Mouse (Mus musculus) neural tube, embryonic 13.5 days (tissue): Measurements from ENCODE around the gene Cux1. TPM values are rescaled to one million over a fixed set of nuclear protein-coding genes. Genes with fewer than 3 reads are reported as not detected.

ENCODE experiments used
- ATAC-seq: fragments of 200-750 bp; cut with Nextera tagmentation; 2 replicates; pipeline ENCODE4 v1.8.0; 2017; ENCODE audit warnings: low read depth, mild to moderate bottlenecking, moderate TSS enrichment, moderate library complexity
- H3K27ac ChIP-seq: fragments of 300-500 bp; sonication (generic); replicated peaks from 2 replicates; pipeline ENCODE4 v1.5.1; 2015; ENCODE audit warnings: moderate library complexity, mild to moderate bottlenecking, inconsistent platforms
- H3K27me3 ChIP-seq: fragments of 300-500 bp; sonication (generic); 2 replicates; pipeline ENCODE4 v1.6.1; 2015; ENCODE audit warnings: mild to moderate bottlenecking, inconsistent platforms
- H3K36me3 ChIP-seq: fragments of 300-500 bp; sonication (generic); 2 replicates; pipeline ENCODE4 v1.6.1; 2015; ENCODE audit warnings: mild to moderate bottlenecking, inconsistent platforms
- H3K4me1 ChIP-seq: fragments of 300-500 bp; sonication (generic); replicated peaks from 2 replicates; pipeline ENCODE4 v1.6.1; 2015; ENCODE audit warnings: inconsistent platforms
- H3K4me2 ChIP-seq: fragments of 300-500 bp; sonication (generic); 2 replicates; pipeline ENCODE4 v1.6.1; 2015; ENCODE audit warnings: inconsistent platforms, mild to moderate bottlenecking, moderate library complexity
- H3K4me3 ChIP-seq: fragments of 300-500 bp; sonication (generic); 2 replicates; pipeline ENCODE4 v1.5.1; 2015; ENCODE audit warnings: mild to moderate bottlenecking, inconsistent platforms
- H3K9ac ChIP-seq: fragments of 300-500 bp; sonication (generic); 2 replicates; pipeline ENCODE4 v1.6.1; 2015; ENCODE audit warnings: moderate library complexity, mild to moderate bottlenecking, inconsistent platforms
- H3K9me3 ChIP-seq: fragments of 300-500 bp; sonication (generic); 2 replicates; pipeline ENCODE4 v1.6.1; 2016; ENCODE audit warnings: inconsistent platforms
- whole genome bisulfite sequencing: fragments of 180-500 bp; shearing (Covaris S2); methylation state at CpG from one replicate; pipeline ENCODE4 v1.1.7; 2015; 5-methylcytosine and 5-hydroxymethylcytosine counted together
- polyA plus RNA-seq: library from polyadenylated mRNA; unstranded; fragments of >200 nt; fragmentation: Nextera tagmentation; extraction: Ambion mirVana; gene quantifications from 2 replicates; pipeline ENCODE4 v1.2.1, GENCODE M21; 2015

Cux1 gene
- polyA plus RNA-seq, 1 experiment from 2014 or later, result 93.9 TPM

DNA sequence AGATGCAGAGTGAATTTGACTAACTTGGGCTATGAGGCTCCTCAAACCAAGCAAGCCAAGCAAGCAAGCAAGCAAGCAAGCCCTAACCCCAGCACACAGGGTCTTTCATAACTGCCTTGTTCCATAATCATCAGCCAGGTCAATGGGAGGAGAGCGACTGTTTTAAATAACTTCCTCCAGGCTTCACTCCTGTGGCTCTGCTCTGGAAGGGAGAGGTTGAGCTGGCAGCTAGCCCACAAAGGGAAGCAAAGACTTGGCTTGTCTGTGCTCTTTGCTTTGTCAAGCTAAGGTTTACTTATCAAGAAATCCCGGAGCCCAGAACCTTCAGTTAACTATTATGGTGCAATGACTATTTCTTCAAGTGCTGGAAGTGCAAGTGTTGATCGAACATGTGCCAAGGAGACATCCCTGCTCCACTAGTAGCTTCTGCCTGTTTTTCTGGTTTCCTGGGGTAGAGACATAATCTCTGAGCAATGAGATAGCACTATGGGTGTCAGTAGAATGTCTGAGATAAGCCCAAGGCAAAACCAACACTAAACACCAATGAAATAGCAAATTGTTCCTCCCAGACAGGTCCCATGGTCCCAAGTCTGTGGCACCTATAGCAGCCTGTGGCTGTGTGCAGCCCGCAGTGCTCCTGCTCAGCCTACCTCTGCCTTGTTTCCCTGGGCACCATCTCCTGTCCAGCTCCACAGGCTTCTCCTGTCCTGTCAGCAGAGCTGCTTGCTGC is 230.3 kb downstream of the Cux1 start:
- H3K27me3 ChIP-seq, result no peaks in the 10 kb centered on the region
- H3K9me3 ChIP-seq, result no peaks in the 10 kb centered on the region
- H3K36me3 ChIP-seq, result peaks cover 53% of the 10 kb centered on the region
- H3K9ac ChIP-seq, result no peak overlapping the region
- H3K27ac ChIP-seq, result no peak overlapping the region
- no peak for ATAC-seq
- no peak overlapping the region for H3K4me3 ChIP-seq
- H3K4me2 ChIP-seq, result no peak overlapping the region
- WGBS, result 91% methylated on average over 4 of the region's 4 CpGs
- H3K4me1 ChIP-seq, result peaks cover 16% of the 10 kb centered on the region

DNA sequence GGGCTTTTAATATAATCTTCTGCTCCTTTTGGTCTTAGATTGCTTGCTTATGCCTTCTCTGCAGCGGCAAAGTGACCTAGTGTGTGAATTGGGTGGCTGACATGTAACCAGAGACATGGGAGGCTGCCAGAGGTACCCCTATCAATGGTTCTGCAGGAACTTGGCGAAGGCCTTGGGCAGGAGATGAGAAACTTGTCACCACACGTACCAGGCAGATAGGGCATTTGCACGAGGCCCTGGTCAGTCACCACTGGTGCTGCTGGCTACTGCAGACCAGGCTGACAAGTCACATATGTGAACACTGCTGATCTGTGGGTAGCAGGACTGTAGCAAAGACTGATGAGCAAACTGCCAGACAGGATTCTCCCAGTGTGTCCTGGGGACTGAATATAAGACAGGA is 231.6 kb downstream of the Cux1 start:
- no peak overlapping the region for H3K9ac ChIP-seq
- WGBS, result 97% methylated on average over 4 of the region's 4 CpGs
- H3K9me3 ChIP-seq, result no peaks in the 10 kb centered on the region
- no peak for ATAC-seq
- peaks cover 19% of the 10 kb centered on the region for H3K4me1 ChIP-seq
- H3K36me3 ChIP-seq, result peaks cover 53% of the 10 kb centered on the region
- H3K4me3 ChIP-seq, result no peak overlapping the region
- no peak overlapping the region for H3K27ac ChIP-seq
- H3K4me2 ChIP-seq, result no peak overlapping the region
- no peaks in the 10 kb centered on the region for H3K27me3 ChIP-seq

DNA sequence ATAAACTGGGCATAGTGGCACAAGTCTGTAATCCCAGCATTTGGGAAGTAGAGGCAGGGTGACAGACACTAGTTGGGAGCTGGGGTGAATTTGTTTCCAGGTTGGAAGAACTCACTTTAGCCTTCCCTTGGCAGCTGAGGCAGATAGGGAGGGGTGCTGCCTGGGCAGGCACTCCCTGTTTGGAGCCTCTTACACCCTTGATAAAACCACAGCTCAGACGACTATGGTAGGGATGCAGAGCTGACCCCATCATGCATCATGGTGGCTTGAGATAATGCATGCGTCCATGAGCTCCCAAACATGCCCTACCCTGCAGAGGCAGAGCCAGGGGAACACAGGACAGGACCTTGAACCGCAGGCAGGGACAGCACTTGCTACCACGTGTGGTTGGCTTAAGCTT is 232.5 kb downstream of the Cux1 start:
- H3K4me3 ChIP-seq, result no peak overlapping the region
- H3K9ac ChIP-seq, result no peak overlapping the region
- 90% methylated on average over 4 of the region's 4 CpGs for WGBS
- H3K4me2 ChIP-seq, result no peak overlapping the region
- H3K27ac ChIP-seq, result no peak overlapping the region
- peaks cover 56% of the 10 kb centered on the region for H3K36me3 ChIP-seq
- H3K4me1 ChIP-seq, result peaks cover 19% of the 10 kb centered on the region
- H3K27me3 ChIP-seq, result no peaks in the 10 kb centered on the region
- no peaks in the 10 kb centered on the region for H3K9me3 ChIP-seq
- ATAC-seq, result no peak

DNA sequence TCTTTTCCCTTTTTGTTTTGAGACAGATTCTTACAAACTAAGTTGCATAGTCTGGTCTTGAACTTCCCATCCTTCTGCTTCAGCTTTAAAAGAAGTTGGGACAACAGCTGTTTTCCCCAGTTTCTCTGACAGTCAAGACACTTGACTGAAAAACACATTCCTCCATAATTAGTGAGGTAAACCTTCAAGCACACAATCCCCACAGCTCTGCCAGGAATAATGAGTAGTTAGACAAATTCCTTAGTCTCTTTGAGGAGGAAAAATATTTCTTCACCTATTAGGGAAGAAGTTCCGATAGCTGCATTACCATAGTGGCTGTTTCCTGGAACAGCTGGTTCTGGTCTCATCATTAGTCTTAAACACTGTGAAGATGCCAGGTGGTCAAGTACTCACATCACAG is 233.2 kb downstream of the Cux1 start:
- WGBS, result 80% methylated on average over 1 of the region's 1 CpGs

DNA sequence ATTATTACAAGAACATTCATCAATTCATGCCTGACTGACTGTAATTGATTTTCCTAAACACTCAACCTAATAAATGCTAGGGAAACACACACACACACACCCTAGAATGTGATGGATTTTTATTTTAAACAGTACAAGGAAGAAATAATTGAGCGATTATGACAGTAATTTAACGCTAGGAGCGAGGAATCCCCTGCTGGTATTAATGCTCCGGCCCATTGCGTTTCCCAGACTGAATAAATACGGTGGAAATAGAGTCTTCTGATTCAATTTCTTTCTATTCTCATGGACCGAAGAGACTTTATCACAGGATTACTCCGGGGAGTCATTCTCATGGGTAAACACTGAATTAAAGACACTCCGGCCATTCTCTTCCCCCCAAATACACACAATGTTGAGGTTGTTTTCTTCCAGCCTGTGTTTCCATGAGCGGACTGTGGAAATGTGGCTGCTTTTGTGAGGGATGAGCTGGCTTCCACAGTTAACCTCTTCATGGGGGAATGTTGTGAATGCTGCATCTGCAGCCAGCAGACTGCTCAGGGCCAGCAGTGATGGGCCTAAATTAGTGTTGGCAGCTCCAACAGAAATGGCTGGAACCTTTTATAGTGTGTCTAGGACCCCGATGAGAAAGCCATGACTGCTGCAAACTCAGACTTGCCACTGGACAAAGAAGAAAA is 234.4 kb downstream of the Cux1 start:
- no peaks in the 10 kb centered on the region for H3K27me3 ChIP-seq
- H3K4me1 ChIP-seq, result peaks cover 19% of the 10 kb centered on the region
- H3K36me3 ChIP-seq, result peaks cover 49% of the 10 kb centered on the region
- no peaks in the 10 kb centered on the region for H3K9me3 ChIP-seq
- H3K9ac ChIP-seq, result no peak overlapping the region
- WGBS, result 34% methylated on average over 11 of the region's 11 CpGs
- peak; percentile 77 for ATAC-seq
- peak overlapping the region; percentile 80 for H3K27ac ChIP-seq
- no peak overlapping the region for H3K4me2 ChIP-seq
- no peak overlapping the region for H3K4me3 ChIP-seq

More for the DNA sequence above, 233.2 kb downstream of the Cux1 start:
- no peaks in the 10 kb centered on the region for H3K27me3 ChIP-seq
- H3K4me2 ChIP-seq, result no peak overlapping the region
- peaks cover 19% of the 10 kb centered on the region for H3K4me1 ChIP-seq
- ATAC-seq, result no peak
- no peak overlapping the region for H3K4me3 ChIP-seq
- no peak overlapping the region for H3K27ac ChIP-seq
- no peak overlapping the region for H3K9ac ChIP-seq
- H3K9me3 ChIP-seq, result no peaks in the 10 kb centered on the region
- peaks cover 50% of the 10 kb centered on the region for H3K36me3 ChIP-seq

DNA sequence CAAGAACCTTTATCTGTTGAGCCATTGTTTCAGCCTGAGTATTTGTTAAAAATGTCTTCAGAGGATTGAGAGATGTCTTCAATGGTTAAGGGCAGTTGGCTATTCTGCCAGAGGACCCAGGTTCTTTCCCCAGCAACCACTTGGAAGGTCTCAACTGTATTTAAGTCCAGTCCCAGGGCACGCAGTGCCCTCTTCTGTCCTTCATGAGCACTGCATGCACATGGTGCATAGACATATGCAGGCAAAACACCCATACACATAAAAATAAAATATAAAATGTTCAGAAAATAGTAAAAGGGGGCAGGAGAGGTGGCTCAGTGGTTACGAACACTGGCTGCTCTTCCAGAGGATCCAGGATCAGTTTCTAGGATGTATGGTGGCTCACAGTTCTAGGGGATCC is 239.6 kb downstream of the Cux1 start:
- no peak overlapping the region for H3K4me3 ChIP-seq
- H3K4me1 ChIP-seq, result peaks cover 10% of the 10 kb centered on the region
- peaks cover 59% of the 10 kb centered on the region for H3K36me3 ChIP-seq
- 97% methylated on average over 2 of the region's 2 CpGs for WGBS
- H3K9ac ChIP-seq, result no peak overlapping the region
- no peak overlapping the region for H3K4me2 ChIP-seq
- H3K27me3 ChIP-seq, result no peaks in the 10 kb centered on the region
- no peak for ATAC-seq
- no peak overlapping the region for H3K27ac ChIP-seq
- no peaks in the 10 kb centered on the region for H3K9me3 ChIP-seq

GRCm38 (mm10) chr5:136326626-136327025 is 240.7 kb downstream of the Cux1 start:
- Histone ChIP-seq H3K4me2 (no peak overlapping the region), H3K27me3 (no peaks in the 10 kb centered on the region), H3K9me3 (no peaks in the 10 kb centered on the region), H3K4me1 (no peaks in the 10 kb centered on the region), H3K36me3 (peaks cover 63% of the 10 kb centered on the region), H3K27ac (no peak overlapping the region), H3K9ac (no peak overlapping the region), H3K4me3 (no peak overlapping the region)
- ATAC-seq, result no peak
- 90% methylated on average over 13 of the region's 13 CpGs for WGBS

- Histone ChIP-seq H3K4me3 (no peak overlapping the region), H3K4me1 (no peaks in the 10 kb centered on the region), H3K27me3 (no peaks in the 10 kb centered on the region), H3K9ac (no peak overlapping the region), H3K9me3 (no peaks in the 10 kb centered on the region), H3K4me2 (no peak overlapping the region), H3K27ac (0 out of 2 replicates have a peak overlapping the region, but pooled peaks have one; percentile 10), H3K36me3 (peaks cover 63% of the 10 kb centered on the region)
- 81% methylated on average over 4 of the region's 4 CpGs for WGBS
- ATAC-seq, result no peak
Observed at GRCm38 (mm10) chr5:136324506-136324905, 242.8 kb downstream of the Cux1 start.

- ATAC-seq, result no peak
- 84% methylated on average over 6 of the region's 6 CpGs for WGBS
- Histone ChIP-seq H3K9ac (no peak overlapping the region), H3K9me3 (no peaks in the 10 kb centered on the region), H3K4me3 (no peak overlapping the region), H3K36me3 (peaks cover 62% of the 10 kb centered on the region), H3K27ac (no peak overlapping the region), H3K4me2 (no peak overlapping the region), H3K4me1 (no peaks in the 10 kb centered on the region), H3K27me3 (no peaks in the 10 kb centered on the region)
Observed at GRCm38 (mm10) chr5:136321378-136321777, 245.9 kb downstream of the Cux1 start.

DNA sequence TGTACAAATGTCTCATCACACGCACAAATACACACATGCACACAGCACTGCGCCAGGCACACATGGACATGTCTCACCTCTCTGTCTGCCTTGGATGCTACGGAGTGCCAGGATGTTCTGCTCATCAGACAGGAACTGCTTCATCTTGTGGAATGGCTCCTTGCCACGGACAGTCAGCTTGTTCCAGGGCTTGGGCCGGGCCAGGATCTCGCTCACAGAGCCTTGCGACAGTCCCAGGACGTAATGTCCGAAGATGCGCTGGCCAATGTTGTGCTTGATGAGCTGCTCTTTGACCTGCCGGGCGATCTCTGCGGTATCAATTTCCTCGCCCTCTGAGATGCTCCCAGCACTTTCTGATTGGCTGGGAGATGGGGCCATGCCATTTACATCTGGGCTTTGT is 254.7 kb downstream of the Cux1 start:
- Histone ChIP-seq H3K9me3 (no peaks in the 10 kb centered on the region), H3K27ac (no peak overlapping the region), H3K4me1 (no peaks in the 10 kb centered on the region), H3K4me2 (no peak overlapping the region), H3K4me3 (no peak overlapping the region), H3K9ac (no peak overlapping the region), H3K27me3 (no peaks in the 10 kb centered on the region), H3K36me3 (peaks cover 92% of the 10 kb centered on the region)
- no peak for ATAC-seq
- WGBS, result 95% methylated on average over 14 of the region's 14 CpGs

DNA sequence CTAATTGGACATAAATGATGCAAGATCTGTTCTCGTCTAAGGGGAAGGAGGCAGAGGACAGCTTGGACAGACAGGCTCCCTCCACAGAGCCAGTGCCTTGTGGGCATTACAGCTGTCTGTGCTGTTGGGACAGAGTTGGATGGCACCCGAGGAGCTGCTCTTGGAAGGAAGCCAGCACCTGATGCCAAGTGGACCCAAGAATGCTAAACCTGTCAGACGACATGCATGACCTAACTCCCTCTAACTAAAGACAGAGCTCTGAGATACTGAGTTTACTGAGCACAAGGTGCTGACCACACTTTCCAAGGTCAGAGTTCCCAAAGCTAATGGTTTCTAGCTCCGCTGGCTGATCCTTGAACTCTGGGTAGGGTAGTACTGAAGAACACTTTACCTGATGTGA is 255.1 kb downstream of the Cux1 start:
- H3K27me3 ChIP-seq, result no peaks in the 10 kb centered on the region
- peaks cover 93% of the 10 kb centered on the region for H3K36me3 ChIP-seq
- H3K27ac ChIP-seq, result no peak overlapping the region
- H3K4me3 ChIP-seq, result no peak overlapping the region
- no peaks in the 10 kb centered on the region for H3K4me1 ChIP-seq
- no peak overlapping the region for H3K9ac ChIP-seq
- 65% methylated on average over 4 of the region's 4 CpGs for WGBS
- ATAC-seq, result no peak
- no peaks in the 10 kb centered on the region for H3K9me3 ChIP-seq
- H3K4me2 ChIP-seq, result no peak overlapping the region

GRCm38 (mm10) chr5:136306254-136306653 is 261.0 kb downstream of the Cux1 start:
- 75% methylated on average over 5 of the region's 5 CpGs for WGBS
- no peak overlapping the region for H3K4me2 ChIP-seq
- H3K4me1 ChIP-seq, result 0 out of 2 replicates have a peak, but pooled peaks cover 5% of the 10 kb centered on the region
- H3K36me3 ChIP-seq, result peaks cover 95% of the 10 kb centered on the region
- H3K9me3 ChIP-seq, result no peaks in the 10 kb centered on the region
- no peaks in the 10 kb centered on the region for H3K27me3 ChIP-seq
- no peak for ATAC-seq
- H3K27ac ChIP-seq, result no peak overlapping the region
- no peak overlapping the region for H3K4me3 ChIP-seq
- no peak overlapping the region for H3K9ac ChIP-seq
